Mouse (Mus musculus) spleen, adult 10 weeks (tissue): ENCODE data around the gene Bptf. TPM values are rescaled to one million over a fixed set of nuclear protein-coding genes. Genes with fewer than 3 reads are reported as not detected.

Experiments used
- polyA plus RNA-seq: library from polyadenylated mRNA; stranded (reverse); fragments of 350-450 nt; fragmentation: Illumina TruSeq; extraction: RNeasy Lipid Tissue Mini Kit (QIAGEN cat#74804); gene quantifications from one replicate; pipeline ENCODE4 v1.2.3, GENCODE M21; 2015; ENCODE audit warnings: low replicate concordance; ENCODE audit not compliant: insufficient read depth

Gene Bptf
- 90.1 TPM for polyA plus RNA-seq

GRCm38 (mm10) chr11:107131749-107132421, at the start of gene Bptf:
Gene Bptf, minus strand, starts transcription at chr11:107132127.

GRCm38 (mm10) chr11:107025411-107026321, 106.3 kb downstream of the Bptf start, which contains the start of gene 1810010H24Rik:
Gene 1810010H24Rik, plus strand, starts transcription at chr11:107025681.

DNA sequence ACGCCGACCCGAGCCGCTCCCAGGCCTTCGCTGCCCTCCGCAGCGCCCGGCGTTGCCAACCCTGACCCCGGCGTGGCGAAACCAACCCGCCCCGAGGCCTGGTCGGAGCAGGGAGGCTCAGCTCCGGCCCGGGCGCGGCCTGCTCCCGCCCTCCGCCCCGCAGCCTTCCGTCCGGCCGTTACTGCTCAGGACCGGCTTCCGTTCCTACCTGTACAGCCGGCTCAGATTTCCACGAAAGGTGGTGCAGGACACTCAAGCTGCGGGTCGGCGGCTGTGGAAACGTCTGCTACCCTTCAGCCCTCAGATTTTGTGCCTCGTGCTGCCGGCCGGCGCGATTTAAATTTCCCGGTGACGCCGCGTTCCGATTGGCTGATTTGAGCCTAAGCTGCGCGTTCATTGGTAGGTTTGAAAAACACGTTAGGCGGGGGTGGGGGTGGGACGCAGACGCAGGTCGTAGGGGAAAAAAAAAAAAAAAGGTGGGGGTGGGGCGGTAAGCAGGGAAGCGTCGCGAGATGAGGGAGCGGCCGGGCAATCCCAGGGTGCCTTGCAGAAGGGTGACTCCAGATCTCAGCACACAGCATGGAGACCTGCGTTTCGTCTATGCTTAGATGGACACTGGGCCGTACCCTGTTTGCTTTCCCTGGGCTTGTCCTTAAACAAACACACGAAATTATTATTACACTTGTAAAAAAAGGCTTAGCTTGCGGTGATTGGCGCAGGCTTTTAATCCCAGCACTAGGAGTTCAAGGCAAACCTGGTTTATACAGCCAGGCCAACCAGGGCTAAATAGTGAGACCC, 132.6 kb downstream of the Bptf start, which contains the start of gene Kpna2:
Gene Kpna2 (minus strand): TSS at position 391 of the 798 bp plus-strand sequence.

Other genes starting within 250 kb of the Bptf start
- 47.0 TPM for gene Smurf2, start 211.4 kb downstream of the Bptf start, polyA plus RNA-seq
- gene Kpna2, start 132.6 kb downstream of the Bptf start, polyA plus RNA-seq, result 97.2 TPM
- gene 1810010H24Rik, start 106.4 kb downstream of the Bptf start, polyA plus RNA-seq, result 2.4 TPM
- 37.7 TPM for gene Nol11, start 57.3 kb upstream of the Bptf start, polyA plus RNA-seq